Mouse (Mus musculus): ENCODE measurements around the gene Scgn.

The Scgn gene

DNA sequence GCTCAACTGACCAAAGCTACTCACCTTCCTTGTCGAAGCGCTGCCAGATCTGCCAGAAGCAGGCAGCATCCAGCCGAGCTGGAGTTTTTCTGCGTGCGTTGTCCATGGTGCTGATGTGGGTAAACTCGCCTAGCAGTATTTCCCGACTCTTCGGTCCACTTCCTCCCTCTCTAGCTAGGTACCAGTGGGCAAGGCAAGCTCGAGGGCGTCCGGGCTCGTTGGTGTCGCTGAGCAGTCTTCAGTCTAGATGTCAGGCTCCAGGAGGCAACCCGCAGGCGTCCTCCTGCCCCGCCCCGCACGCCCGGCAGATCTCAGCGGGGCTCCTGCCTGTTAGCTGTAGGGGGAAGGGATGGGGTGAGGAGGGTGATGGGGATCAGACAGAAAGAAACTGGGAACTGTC, at the start of gene Scgn:
TSS of gene Scgn (minus strand) at position 287 of the 400 bp plus-strand sequence.
- DNase-seq (ENCODE audit: low spot score) = peak; percentile 57

GRCm38 (mm10) chr13:24040221-24040620, 49.2 kb upstream of the Scgn start:
- DNase-seq (ENCODE audit: low spot score) = no peak

GRCm38 (mm10) chr13:24037502-24037901, 46.5 kb upstream of the Scgn start:
- DNase-seq (ENCODE audit: low spot score) = no peak

DNA sequence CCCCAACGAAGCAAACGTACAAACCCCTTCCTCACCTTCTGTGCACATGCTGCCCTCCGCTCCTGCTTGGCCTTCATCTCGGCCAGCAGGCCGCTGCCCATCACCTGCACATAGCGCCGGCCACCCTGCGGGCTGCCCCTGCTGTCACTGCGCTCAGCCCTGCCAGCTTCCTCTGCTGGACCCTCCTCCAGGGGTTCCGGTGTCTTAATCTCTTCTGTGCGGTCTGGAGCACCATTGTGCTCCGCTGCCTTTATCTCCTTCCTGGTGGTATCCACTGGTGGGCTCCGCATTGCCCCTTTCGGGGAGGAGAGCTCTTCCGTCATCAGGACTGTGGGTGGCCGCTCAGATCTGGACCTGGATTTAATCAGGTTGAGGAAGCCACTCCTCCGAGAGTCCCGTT, 45.1 kb upstream of the Scgn start:
- no peak for DNase-seq (ENCODE audit: low spot score)

- DNase-seq (ENCODE audit: low spot score) = no peak
Observed at GRCm38 (mm10) chr13:24027191-24028170, 36.5 kb upstream of the Scgn start.

DNA sequence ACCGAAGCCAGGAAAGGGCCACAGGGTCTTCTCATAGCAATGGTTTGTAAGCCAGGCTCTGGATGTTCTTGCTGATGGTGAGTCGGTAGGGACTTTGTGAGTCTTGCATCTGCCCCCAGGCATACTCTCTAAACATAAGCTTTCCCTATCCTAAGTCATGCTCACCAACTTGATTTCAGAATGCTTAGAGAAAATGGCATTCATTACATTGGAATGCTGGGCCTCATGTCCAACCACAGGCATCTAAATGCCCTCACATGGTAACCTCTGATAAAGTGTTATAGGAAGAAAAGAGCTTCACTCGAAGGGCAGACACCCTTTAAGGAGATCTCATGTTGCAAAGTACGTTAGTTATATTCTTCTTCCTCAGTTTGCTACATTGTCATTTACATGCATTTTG, 27.5 kb upstream of the Scgn start:
- no peak for DNase-seq (ENCODE audit: low spot score)

DNA sequence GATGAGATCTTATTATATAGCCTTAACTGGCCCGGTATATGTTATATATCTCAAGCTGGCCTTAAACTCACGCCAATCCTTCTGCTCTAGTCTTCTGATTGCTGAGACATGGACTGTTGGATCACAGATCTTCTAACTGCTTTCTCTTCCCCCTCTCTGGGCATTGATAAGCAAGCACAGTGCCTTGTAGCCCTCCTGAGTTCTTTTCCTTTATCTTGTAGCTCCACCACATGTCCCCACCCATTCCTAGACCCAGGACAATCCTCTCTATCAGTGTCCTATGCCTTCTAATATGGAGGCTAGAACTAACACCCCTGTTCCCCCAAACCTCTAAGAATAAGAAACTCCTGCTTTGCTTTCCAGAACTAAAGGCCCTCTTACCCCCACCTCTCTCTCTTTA, 14.5 kb upstream of the Scgn start:
- no peak for DNase-seq (ENCODE audit: low spot score)

DNA sequence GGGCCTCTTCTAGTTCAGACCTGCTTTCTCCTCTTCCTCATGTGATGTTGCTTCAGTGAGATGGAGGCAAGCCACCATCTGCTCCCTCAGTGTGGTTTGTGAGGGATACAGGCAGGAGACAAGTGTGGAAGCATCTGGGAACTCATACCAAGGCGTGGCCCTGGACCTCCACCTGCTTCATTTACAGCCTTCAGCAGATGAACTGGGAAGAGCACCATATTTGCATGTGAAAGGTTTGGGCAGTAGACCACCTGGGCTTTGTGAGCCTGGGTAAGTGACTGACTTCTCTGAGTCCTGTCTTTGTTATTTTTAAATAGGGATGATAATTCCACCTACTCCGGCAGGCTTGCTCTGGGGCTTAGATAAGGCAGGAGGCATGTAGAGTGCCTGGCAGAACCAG, 10.8 kb upstream of the Scgn start:
- DNase-seq (ENCODE audit: low spot score) = no peak

DNA sequence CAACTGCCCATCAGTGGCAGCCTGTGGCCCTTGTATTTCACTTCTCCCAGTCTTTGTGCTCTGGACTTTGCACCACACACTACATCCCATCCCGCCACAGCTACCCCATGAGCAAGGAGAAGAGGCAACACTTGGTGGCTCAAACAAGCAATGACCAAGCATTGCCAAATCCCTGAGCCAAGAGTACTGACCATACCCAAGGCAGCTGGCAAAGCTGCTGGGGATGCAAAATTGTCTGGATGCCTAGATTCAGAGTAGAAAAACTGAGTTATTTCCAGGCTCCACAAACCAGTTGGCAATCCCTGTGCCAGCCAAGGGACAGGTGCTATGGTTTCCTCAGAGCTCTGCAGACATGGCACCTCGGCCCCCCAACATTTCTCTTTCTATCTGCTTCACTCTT, 10.1 kb upstream of the Scgn start:
- DNase-seq (ENCODE audit: low spot score) = no peak

DNA sequence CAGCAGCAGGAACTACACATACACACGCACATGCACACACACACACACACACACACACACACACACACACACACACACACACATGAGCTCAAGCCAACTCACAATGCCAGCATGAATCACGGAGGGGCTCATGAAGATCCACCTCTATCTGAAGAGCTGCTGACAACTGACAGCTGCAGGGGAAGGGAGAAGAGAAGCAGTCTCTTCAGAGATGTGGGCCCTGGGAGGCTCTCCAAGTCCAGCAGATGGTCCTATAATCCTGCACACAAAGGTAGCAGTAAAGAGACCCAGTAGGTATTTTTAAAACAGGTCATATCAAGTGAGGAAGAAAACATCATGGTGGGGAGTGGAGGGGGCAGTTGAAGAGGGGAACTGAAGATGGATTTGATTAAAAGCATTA, 7.8 kb upstream of the Scgn start:
- DNase-seq (ENCODE audit: low spot score) = no peak

DNA sequence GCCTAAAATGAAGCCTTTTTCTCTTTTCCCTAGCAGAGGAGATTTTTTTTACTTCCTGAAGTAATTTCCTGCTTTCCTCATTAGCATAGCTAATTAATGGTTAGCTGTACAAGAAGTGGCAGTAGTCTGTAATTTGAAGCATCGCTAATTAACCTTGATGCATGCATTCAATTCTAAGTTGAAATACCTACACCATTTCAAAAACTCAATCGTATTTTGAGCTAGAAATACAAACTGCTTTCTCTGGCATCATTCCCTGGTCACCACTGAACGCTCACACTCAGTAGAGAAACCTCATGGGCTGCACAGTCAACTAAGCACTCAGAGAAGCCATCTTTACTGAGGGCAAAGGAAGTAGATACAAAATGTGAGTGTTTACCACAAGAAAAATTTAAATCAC, 3.7 kb upstream of the Scgn start:
- DNase-seq (ENCODE audit: low spot score) = no peak

DNA sequence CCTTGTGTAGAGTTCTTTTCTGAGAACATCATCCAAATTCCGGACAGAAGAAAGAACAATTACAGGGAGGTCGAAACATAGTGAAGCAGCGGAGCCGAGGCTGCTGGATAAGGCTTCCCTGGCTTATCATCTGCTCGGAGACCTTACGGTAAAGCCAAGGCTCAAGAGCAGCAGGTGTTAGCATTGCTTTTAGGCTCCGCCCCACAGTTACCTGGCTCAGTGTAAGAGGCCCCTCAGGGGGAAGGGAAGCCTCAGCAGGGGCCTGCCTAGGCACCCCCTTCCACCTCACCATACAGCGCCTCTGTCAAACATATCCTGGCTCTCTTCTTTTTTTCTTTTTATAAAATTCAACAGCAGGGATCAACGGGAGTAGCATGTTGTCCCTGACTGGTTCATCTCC, 3.0 kb upstream of the Scgn start:
- no peak for DNase-seq (ENCODE audit: low spot score)

- no peak for DNase-seq (ENCODE audit: low spot score)
Observed at GRCm38 (mm10) chr13:23990451-23990850, 563 bp downstream of the Scgn start.

GRCm38 (mm10) chr13:23985130-23985529, 5.9 kb downstream of the Scgn start:
- no peak for DNase-seq (ENCODE audit: low spot score)

GRCm38 (mm10) chr13:23972271-23972670, 18.7 kb downstream of the Scgn start:
- no peak for DNase-seq (ENCODE audit: low spot score)

- DNase-seq (ENCODE audit: low spot score) = no peak
Observed at GRCm38 (mm10) chr13:23971870-23972269, 19.1 kb downstream of the Scgn start.

GRCm38 (mm10) chr13:23964909-23965308, 26.1 kb downstream of the Scgn start:
- DNase-seq (ENCODE audit: low spot score) = no peak

GRCm38 (mm10) chr13:23959776-23960175, 31.2 kb downstream of the Scgn start:
- no peak for DNase-seq (ENCODE audit: low spot score)

DNA sequence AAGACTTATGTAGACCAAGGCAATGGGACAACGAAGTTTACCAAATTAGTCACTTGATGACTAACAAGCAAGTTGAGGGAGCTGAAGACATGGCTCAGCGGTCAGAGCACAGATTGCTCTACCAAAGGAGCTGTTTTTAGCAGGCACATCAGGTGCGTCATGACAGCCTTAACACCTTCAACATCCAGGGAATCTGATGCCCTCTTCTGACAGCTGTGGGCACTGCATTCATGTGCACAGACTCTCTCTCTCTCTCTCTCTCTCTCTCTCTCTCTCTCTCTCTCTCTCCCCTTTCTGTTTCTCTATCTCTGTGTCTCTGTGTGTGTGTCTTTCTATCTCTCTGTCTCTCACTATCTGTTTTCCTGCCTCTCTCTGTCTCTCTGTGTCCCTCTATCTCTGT, 40.1 kb downstream of the Scgn start:
- no peak for DNase-seq (ENCODE audit: low spot score)

DNA sequence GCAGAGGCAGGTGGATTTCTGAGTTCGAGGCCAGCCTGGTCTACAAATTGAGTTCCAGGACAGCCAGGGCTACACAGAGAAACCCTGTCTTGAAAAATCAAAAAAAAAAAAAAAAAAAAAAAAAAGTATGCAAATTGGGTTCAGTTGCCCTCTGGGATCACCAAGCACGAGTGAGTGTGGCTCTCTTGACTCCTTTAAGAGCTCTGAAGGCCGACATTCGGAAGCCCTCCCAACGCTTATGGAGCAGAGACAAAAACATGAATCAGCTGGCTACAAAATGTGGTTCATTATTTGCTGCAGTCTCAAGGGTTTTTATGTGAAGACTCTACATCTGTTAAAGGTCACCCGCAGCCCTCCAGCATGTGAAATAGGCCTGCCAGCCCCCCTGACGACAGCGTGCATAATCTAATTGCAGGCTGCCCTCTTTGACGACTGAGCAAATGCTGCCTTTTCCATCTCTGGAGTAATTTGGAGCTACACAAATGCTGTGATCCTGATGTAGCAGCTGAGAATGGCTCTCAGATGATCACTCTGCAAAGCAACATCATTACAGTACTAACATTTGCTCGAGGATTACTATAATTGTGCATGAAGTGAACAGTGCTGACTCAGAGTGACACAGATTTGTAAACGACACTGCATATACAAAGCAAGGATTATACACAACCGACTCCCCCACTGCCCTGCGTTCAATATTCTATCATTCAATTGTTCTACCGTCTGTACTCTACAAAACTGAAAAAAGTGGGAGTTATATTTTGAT, 41.3 kb downstream of the Scgn start:
- DNase-seq (ENCODE audit: low spot score) = no peak

- no peak for DNase-seq (ENCODE audit: low spot score)
Observed at GRCm38 (mm10) chr13:23946254-23946653, 44.8 kb downstream of the Scgn start.

GRCm38 (mm10) chr13:23942861-23943260, 48.2 kb downstream of the Scgn start:
- no peak for DNase-seq (ENCODE audit: low spot score)

GRCm38 (mm10) chr13:23940291-23940690, 50.7 kb downstream of the Scgn start:
- DNase-seq (ENCODE audit: low spot score) = no peak
